11 mouse cellular contexts compared by ENCODE assay signal in the genomic region with DNA sequence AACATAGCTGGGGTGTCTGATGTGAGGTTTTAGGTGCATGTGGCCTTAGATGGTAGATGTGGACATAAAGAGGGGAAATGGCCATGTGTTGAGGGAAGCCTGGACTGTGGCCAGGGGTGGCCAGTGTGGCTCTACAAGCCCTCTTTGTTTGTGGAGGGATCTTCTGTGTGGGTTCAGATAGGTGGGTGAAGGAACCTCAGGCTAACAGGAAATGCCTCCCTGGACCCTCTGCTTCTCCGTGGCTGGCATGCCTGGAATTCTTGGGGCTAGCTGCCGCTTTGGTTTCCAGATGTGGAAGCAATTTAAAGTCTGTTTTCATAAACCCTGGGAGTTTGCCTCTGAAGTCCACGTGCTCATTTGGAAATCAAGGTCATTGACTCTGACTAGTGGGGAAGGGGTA.
DNase-seq lines count a peak whose midpoint lies in the region; ATAC-seq and TF ChIP-seq lines count a peak whose summit lies in the region.
"Had no signal": no experiment of that assay in that cellular context is flagged by ENCODE, and none has a peak within 500 bp of the region (broad histone marks: within the 10 kb centered on the region; RNA-seq: fewer than 3 reads in every experiment).

No protein-coding gene starts in this region.

- H3K9ac ChIP-seq in forebrain, embryonic 16.5 days (replicated peaks; ENCODE audit: low read depth, low read length) = no peak overlapping the region
- H3K9ac ChIP-seq in embryonic facial prominence, embryonic 14.5 days (ENCODE audit: low read depth, low read length) = no peak overlapping the region
- H3K9ac ChIP-seq in neural tube, embryonic 12.5 days = no peak overlapping the region

- H3K27ac ChIP-seq in forebrain, embryonic 10.5 days = peak overlapping the region; percentile 78
- no peak overlapping the region for H3K27ac ChIP-seq in forebrain, embryonic 16.5 days (ENCODE audit: low read length)
- H3K27ac ChIP-seq in layer of hippocampus, adult 2 months = peak overlapping the region; percentile 32; the same call in 1 of the 2 replicates
- H3K27ac ChIP-seq in embryonic facial prominence, embryonic 14.5 days (replicated peaks; ENCODE audit: low read depth, low read length) = peak overlapping the region; percentile 83
- H3K27ac ChIP-seq in neural tube, embryonic 12.5 days = peak overlapping the region; percentile 8; the same call in 1 of the 2 replicates

- no peak overlapping the region for H3K4me2 ChIP-seq in forebrain, embryonic 16.5 days (ENCODE audit: low read length)
- H3K4me2 ChIP-seq in embryonic facial prominence, embryonic 14.5 days (ENCODE audit: low read depth, low read length) = no peak overlapping the region
- H3K4me2 ChIP-seq in neural tube, embryonic 12.5 days (replicated peaks) = no peak overlapping the region

- H3K4me1 ChIP-seq in forebrain, embryonic 10.5 days = peaks cover 82% of the 10 kb centered on the region
- H3K4me1 ChIP-seq in forebrain, embryonic 16.5 days (replicated peaks; ENCODE audit: control insufficient read depth, insufficient read depth, low read length) = peaks cover 2% of the 10 kb centered on the region; the same call in 1 of the 2 replicates
- H3K4me1 ChIP-seq in embryonic facial prominence, embryonic 14.5 days (ENCODE audit: control insufficient read depth, insufficient read depth, low read length) = peaks cover 31% of the 10 kb centered on the region
- peaks cover 22% of the 10 kb centered on the region for H3K4me1 ChIP-seq in neural tube, embryonic 12.5 days

- H3K9me3 ChIP-seq in forebrain, embryonic 10.5 days = no peaks in the 10 kb centered on the region
- H3K9me3 ChIP-seq in forebrain, embryonic 16.5 days (ENCODE audit: control insufficient read depth, low read length) = no peaks in the 10 kb centered on the region
- no peaks in the 10 kb centered on the region for H3K9me3 ChIP-seq in embryonic facial prominence, embryonic 14.5 days (ENCODE audit: control insufficient read depth, low read length)
- no peaks in the 10 kb centered on the region for H3K9me3 ChIP-seq in neural tube, embryonic 12.5 days

- WGBS in forebrain, embryonic 10.5 days = 52% methylated on average over 3 of the region's 3 CpGs
- WGBS in forebrain, embryonic 16.5 days = 76% methylated on average over 3 of the region's 3 CpGs
- 0% methylated on average over 3 of the region's 3 CpGs for WGBS in embryonic facial prominence, embryonic 14.5 days
- WGBS in neural tube, embryonic 12.5 days = 46% methylated on average over 3 of the region's 3 CpGs

- no peaks in the 10 kb centered on the region for H3K27me3 ChIP-seq in forebrain, embryonic 10.5 days (ENCODE audit: poor library complexity, severe bottlenecking)
- H3K27me3 ChIP-seq in forebrain, embryonic 16.5 days (replicated peaks; ENCODE audit: control insufficient read depth, insufficient read depth, low read length) = no peaks in the 10 kb centered on the region
- no peaks in the 10 kb centered on the region for H3K27me3 ChIP-seq in embryonic facial prominence, embryonic 14.5 days (replicated peaks; ENCODE audit: control insufficient read depth, insufficient read depth, low read length)
- H3K27me3 ChIP-seq in neural tube, embryonic 12.5 days (replicated peaks) = no peaks in the 10 kb centered on the region

- no peak for ATAC-seq in forebrain, embryonic 16.5 days
- ATAC-seq in embryonic facial prominence, embryonic 14.5 days (ENCODE audit: low read depth) = no peak
- ATAC-seq in neural tube, embryonic 12.5 days (ENCODE audit: low FRiP score, low read depth) = no peak
- ATAC-seq in erythroid progenitor cell, adult 5-6 weeks (replicated peaks; ENCODE audit: low FRiP score, poor library complexity, severe bottlenecking) = no peak

- no peak overlapping the region for H3K4me3 ChIP-seq in forebrain, embryonic 10.5 days
- no peak overlapping the region for H3K4me3 ChIP-seq in forebrain, embryonic 16.5 days (replicated peaks; ENCODE audit: low read length)
- H3K4me3 ChIP-seq in layer of hippocampus, adult 2 months = no peak overlapping the region
- H3K4me3 ChIP-seq in embryonic facial prominence, embryonic 14.5 days (ENCODE audit: low read depth, low read length) = no peak overlapping the region
- no peak overlapping the region for H3K4me3 ChIP-seq in neural tube, embryonic 12.5 days
- H3K4me3 ChIP-seq: erythroblast, embryonic 14.5 days had no signal

- peaks cover 12% of the 10 kb centered on the region for H3K36me3 ChIP-seq in forebrain, embryonic 10.5 days (replicated peaks)
- no peaks in the 10 kb centered on the region for H3K36me3 ChIP-seq in forebrain, embryonic 16.5 days (ENCODE audit: control insufficient read depth, insufficient read depth)
- H3K36me3 ChIP-seq in embryonic facial prominence, embryonic 14.5 days (ENCODE audit: control insufficient read depth, insufficient read depth, low read length) = no peaks in the 10 kb centered on the region
- no peaks in the 10 kb centered on the region for H3K36me3 ChIP-seq in neural tube, embryonic 12.5 days

- DNase-seq in forebrain, embryonic 10.5 days (ENCODE audit: extremely low spot score, low spot score) = peak; percentile 33
- DNase-seq in layer of hippocampus, adult 2 months (ENCODE audit: low spot score in 2 of 2) = no peak
- no peak for DNase-seq in layer of hippocampus, adult 11-12 months (ENCODE audit: low spot score)
- DNase-seq in embryonic facial prominence, embryonic 14.5 days (ENCODE audit: low spot score) = peak; percentile 63
- no peak for DNase-seq in cerebellum, postnatal 25 days
- DNase-seq: heart, postnatal 10 days; lung, postnatal 14 days had no signal

- no peak for TF ChIP-seq CTCF in layer of hippocampus, adult 2 months (conservative IDR thresholded peaks at IDR 0.05)

Comparison
In these comparisons a context has a peak if more than half of its experiments do, and no peak if none do; other contexts are left out.
1. DNase-seq: peak in forebrain, embryonic 10.5 days (single experiment) and embryonic facial prominence, embryonic 14.5 days (single experiment); none in layer of hippocampus, adult 2 months (0 of 2), layer of hippocampus, adult 11-12 months (single experiment) and cerebellum, postnatal 25 days (0 of 2).